In genomic region chr11:120783426-120784063, GRCm38 (mm10) we compare ENCODE assay signal across 8 mouse cellular contexts. TPM values are rescaled to one million over a fixed set of nuclear protein-coding genes. Genes with fewer than 3 reads are reported as not detected.
DNase-seq lines count a peak whose midpoint lies in the region; ATAC-seq and TF ChIP-seq lines count a peak whose summit lies in the region.

No protein-coding gene starts in this region.

- WGBS in forebrain, embryonic 16.5 days, result 1% methylated on average over 42 of the region's 42 CpGs
- WGBS in liver, embryonic 13.5 days (ENCODE audit: insufficient replicate concordance), result 4% methylated on average over 42 of the region's 42 CpGs

- peak overlapping the region; percentile 20; the same call in 1 of the 2 replicates for H3K27ac ChIP-seq in bone marrow macrophage, adult 2 months (ENCODE audit: insufficient read depth, low read depth, low read length)
- H3K27ac ChIP-seq in forebrain, embryonic 16.5 days (ENCODE audit: low read length), result peak overlapping the region; percentile 60
- peak overlapping the region; percentile 84 for H3K27ac ChIP-seq in liver, embryonic 13.5 days

- H3K4me1 ChIP-seq in bone marrow macrophage, adult 2 months (ENCODE audit: control insufficient read depth, insufficient read depth, low read length), result peaks cover 4% of the 10 kb centered on the region
- peaks cover 18% of the 10 kb centered on the region for H3K4me1 ChIP-seq in forebrain, embryonic 16.5 days (replicated peaks; ENCODE audit: control insufficient read depth, insufficient read depth, low read length)
- H3K4me1 ChIP-seq in liver, embryonic 13.5 days (replicated peaks), result peaks cover 37% of the 10 kb centered on the region

- peak; percentile 35; the same call in 1 of the 2 replicates for ATAC-seq in forebrain, embryonic 16.5 days
- ATAC-seq in liver, embryonic 13.5 days (ENCODE audit: low read depth), result no peak

- H3K36me3 ChIP-seq in forebrain, embryonic 16.5 days (ENCODE audit: control insufficient read depth, insufficient read depth), result peaks cover 12% of the 10 kb centered on the region; the same call in 1 of the 2 replicates
- peaks cover 48% of the 10 kb centered on the region for H3K36me3 ChIP-seq in liver, embryonic 13.5 days

- H3K4me3 ChIP-seq in bone marrow macrophage, adult 2 months (ENCODE audit: insufficient read depth, low read length), result peak overlapping the region; percentile 89
- peak overlapping the region; percentile 71 for H3K4me3 ChIP-seq in forebrain, embryonic 16.5 days (replicated peaks; ENCODE audit: low read length)
- peak overlapping the region; percentile 92 for H3K4me3 ChIP-seq in liver, embryonic 13.5 days (replicated peaks)

- no peaks in the 10 kb centered on the region for H3K9me3 ChIP-seq in forebrain, embryonic 16.5 days (ENCODE audit: control insufficient read depth, low read length)
- H3K9me3 ChIP-seq in liver, embryonic 13.5 days (replicated peaks), result no peaks in the 10 kb centered on the region

- DNase-seq in kidney, adult 18-20 months, result peak; percentile 23
- DNase-seq in kidney, adult 8-10 months, result no peak
- DNase-seq in liver, embryonic 13.5 days, result no peak
- no peak for DNase-seq in right cerebral cortex, postnatal 25 days
- no peak for DNase-seq in ovary, postnatal 14 days (ENCODE audit: low spot score)
- DNase-seq in layer of hippocampus, adult 8-10 months (ENCODE audit: low spot score in 2 of 2), result no peak

- no peak for TF ChIP-seq POLR2A in bone marrow macrophage, adult 2 months (IDR thresholded peaks at IDR 0.05; ENCODE audit: borderline replicate concordance, low read depth, low read length)

- H3K4me2 ChIP-seq in forebrain, embryonic 16.5 days (ENCODE audit: low read length), result peak overlapping the region; percentile 91
- H3K4me2 ChIP-seq in liver, embryonic 13.5 days, result peak overlapping the region; percentile 99

- TF ChIP-seq CTCF in bone marrow macrophage, adult 2 months (IDR thresholded peaks at IDR 0.05; ENCODE audit: low read depth, low read length), result no peak

- peak overlapping the region; percentile 87 for H3K9ac ChIP-seq in forebrain, embryonic 16.5 days (replicated peaks; ENCODE audit: low read depth, low read length)
- H3K9ac ChIP-seq in liver, embryonic 13.5 days, result peak overlapping the region; percentile 96

- no peaks in the 10 kb centered on the region for H3K27me3 ChIP-seq in forebrain, embryonic 16.5 days (replicated peaks; ENCODE audit: control insufficient read depth, insufficient read depth, low read length)
- no peaks in the 10 kb centered on the region; the same call in 1 of the 2 replicates for H3K27me3 ChIP-seq in liver, embryonic 13.5 days

RNA-seq across cellular contexts. Expression of gene Rfng, which starts 0.5 kb away (rescaled TPM):
- 18.3 and 22.6 TPM in 2 replicates for polyA plus RNA-seq in bone marrow macrophage, adult 2 months (2012; ENCODE audit: insufficient read depth, insufficient read length, missing spikeins)
- 95.2 and 119 TPM in 2 replicates for polyA plus RNA-seq in forebrain, embryonic 16.5 days (2015; fragmentation: Nextera tagmentation; extraction: Ambion mirVana)
- polyA plus RNA-seq in liver, embryonic 13.5 days (2015; fragmentation: Nextera tagmentation; extraction: Ambion mirVana), result 11.2 and 15.4 TPM in 2 replicates
- 10 to 100 TPM; 55.7 to 63.5 (median 61.8) TPM for total RNA-seq in layer of hippocampus, adult 8-10 months (2022)

RNA-seq across cellular contexts. Expression of gene Gps1, which starts 0.5 kb away (rescaled TPM):
- 34.7 and 41.1 TPM in 2 replicates for polyA plus RNA-seq in bone marrow macrophage, adult 2 months (2012; ENCODE audit: insufficient read depth, insufficient read length, missing spikeins)
- 287 and 305 TPM in 2 replicates for polyA plus RNA-seq in forebrain, embryonic 16.5 days (2015; fragmentation: Nextera tagmentation; extraction: Ambion mirVana)
- 102 and 104 TPM in 2 replicates for polyA plus RNA-seq in liver, embryonic 13.5 days (2015; fragmentation: Nextera tagmentation; extraction: Ambion mirVana)
- total RNA-seq in layer of hippocampus, adult 8-10 months (2022), result 100 to 1,000 TPM; 141 to 151 (median 144) TPM

RNA-seq across cellular contexts. Expression of gene Dus1l, which starts 12.7 kb away (rescaled TPM):
- 22.7 and 28.5 TPM in 2 replicates for polyA plus RNA-seq in bone marrow macrophage, adult 2 months (2012; ENCODE audit: insufficient read depth, insufficient read length, missing spikeins)
- polyA plus RNA-seq in forebrain, embryonic 16.5 days (2015; fragmentation: Nextera tagmentation; extraction: Ambion mirVana), result 53.4 and 56.9 TPM in 2 replicates
- 82.6 and 86.2 TPM in 2 replicates for polyA plus RNA-seq in liver, embryonic 13.5 days (2015; fragmentation: Nextera tagmentation; extraction: Ambion mirVana)
- total RNA-seq in layer of hippocampus, adult 8-10 months (2022), result 10 to 100 TPM; 48.3 to 53.3 (median 49.9) TPM

RNA-seq across cellular contexts. Expression of gene Hmga1b, which starts 21.0 kb away (rescaled TPM):
- 13.2 and 32.4 TPM in 2 replicates for polyA plus RNA-seq in bone marrow macrophage, adult 2 months (2012; ENCODE audit: insufficient read depth, insufficient read length, missing spikeins)
- 1.7 and 2.2 TPM in 2 replicates for polyA plus RNA-seq in forebrain, embryonic 16.5 days (2015; fragmentation: Nextera tagmentation; extraction: Ambion mirVana)
- polyA plus RNA-seq in liver, embryonic 13.5 days (2015; fragmentation: Nextera tagmentation; extraction: Ambion mirVana), result 4.9 and 6.5 TPM in 2 replicates
- total RNA-seq in layer of hippocampus, adult 8-10 months (2022), result 10 to 100 TPM; 16.7 to 32.0 (median 24.2) TPM

RNA-seq across cellular contexts. Expression of gene Fasn, which starts 40.8 kb away (rescaled TPM):
- polyA plus RNA-seq in bone marrow macrophage, adult 2 months (2012; ENCODE audit: insufficient read depth, insufficient read length, missing spikeins), result 6.9 and 8.1 TPM in 2 replicates
- 92.0 and 97.4 TPM in 2 replicates for polyA plus RNA-seq in forebrain, embryonic 16.5 days (2015; fragmentation: Nextera tagmentation; extraction: Ambion mirVana)
- 15.3 and 17.9 TPM in 2 replicates for polyA plus RNA-seq in liver, embryonic 13.5 days (2015; fragmentation: Nextera tagmentation; extraction: Ambion mirVana)
- 100 to 1,000 TPM; 187 to 227 (median 208) TPM for total RNA-seq in layer of hippocampus, adult 8-10 months (2022)

Comparison
In these comparisons a context has a peak if more than half of its experiments do, and no peak if none do; other contexts are left out.
1. H3K27ac ChIP-seq: peak in every context shown above with its lines; median percentile 84 in liver, embryonic 13.5 days; 60 in forebrain, embryonic 16.5 days; 20 in bone marrow macrophage, adult 2 months.